Mouse (Mus musculus): ENCODE results near the gene Olfr16.
A peak's percentile ranks its signal among the peaks of the same experiment; 100 is the strongest.

Gene Olfr16

GRCm38 (mm10) chr1:172950160-172950559 is at the start of gene Olfr16:
Olfr16 (plus strand) TSS chr1:172950409.
- DNase-seq (ENCODE audit: low spot score in 2 of 2) = no peak

- DNase-seq (ENCODE audit: low spot score in 2 of 2) = no peak
These were observed 46.9 kb upstream of the Olfr16 start for GRCm38 (mm10) chr1:172903313-172903712.

- DNase-seq (ENCODE audit: low spot score in 2 of 2) = no peak
These were observed 33.1 kb upstream of the Olfr16 start for GRCm38 (mm10) chr1:172917115-172917514.

GRCm38 (mm10) chr1:172918450-172918849 is 31.8 kb upstream of the Olfr16 start:
- DNase-seq (ENCODE audit: low spot score in 2 of 2) = peak; percentile 4 to 6

GRCm38 (mm10) chr1:172932197-172932596 is 18.0 kb upstream of the Olfr16 start:
- no peak for DNase-seq (ENCODE audit: low spot score in 2 of 2)

GRCm38 (mm10) chr1:172951171-172951720 is 1.0 kb downstream of the Olfr16 start:
- DNase-seq (ENCODE audit: low spot score in 2 of 2) = no peak

- DNase-seq (ENCODE audit: low spot score in 2 of 2) = no peak
These were observed 5.2 kb downstream of the Olfr16 start for GRCm38 (mm10) chr1:172955376-172955775.

- peak; percentile 44 to 51 for DNase-seq (ENCODE audit: low spot score in 2 of 2)
These were observed 10.2 kb downstream of the Olfr16 start for GRCm38 (mm10) chr1:172960452-172960851.

- DNase-seq (ENCODE audit: low spot score in 2 of 2) = no peak
These were observed 39.8 kb downstream of the Olfr16 start for GRCm38 (mm10) chr1:172989794-172990634.

GRCm38 (mm10) chr1:172990635-172991009 is 40.4 kb downstream of the Olfr16 start:
- DNase-seq (ENCODE audit: low spot score in 2 of 2) = no peak
